Mouse (Mus musculus): ENCODE measurements around the gene Zcchc12. TPM values are rescaled to one million over a fixed set of nuclear protein-coding genes. Genes with fewer than 3 reads are reported as not detected.

Gene Zcchc12
- 1.2 and 1.3 TPM in 2 replicates for polyA plus RNA-seq (2015; fragmentation: Nextera tagmentation; extraction: Ambion mirVana)

GRCm38 (mm10) chrX:36195736-36196525 is at the start of gene Zcchc12:
Gene Zcchc12 (plus strand): TSS chrX:36195904.
- ATAC-seq = no peak
- no peak within 1 kb of the TSS for H3K4me3 ChIP-seq (ENCODE audit: low read depth, low read length)

DNA sequence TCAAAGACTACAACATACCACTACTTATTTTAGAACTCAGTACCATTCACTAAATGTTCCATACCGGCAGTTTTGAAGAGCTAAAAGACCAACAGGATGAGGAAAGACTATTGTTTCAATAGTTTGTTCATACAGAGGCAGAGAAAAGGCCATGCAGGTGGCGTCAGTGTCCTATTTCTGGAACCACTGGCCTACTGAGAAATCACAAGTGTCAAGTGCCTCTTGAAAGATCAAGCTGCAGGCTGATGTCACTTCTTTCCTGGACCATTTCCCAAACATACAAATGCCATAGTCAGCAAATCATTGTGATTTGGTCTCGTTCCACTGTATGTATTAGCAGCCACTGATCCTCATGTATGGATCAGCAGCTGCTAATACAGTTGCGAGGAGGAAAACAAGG is 49.0 kb upstream of the Zcchc12 start:
- ATAC-seq (peak; percentile 70), DNase-seq (ENCODE audit: low spot score) (peak; percentile 62)

More at GRCm38 (mm10) chrX:36195736-36196525, at the start of gene Zcchc12:
- no peak for TF ChIP-seq CTCF (IDR thresholded peaks at IDR 0.05)
- no peak for TF ChIP-seq EP300 (IDR thresholded peaks at IDR 0.05)
- Histone ChIP-seq H3K9me3 (ENCODE audit: low read length) (no peaks in the 10 kb centered on the region), H3K27ac (ENCODE audit: low read length) (no peak within 1 kb of the TSS), H3K36me3 (ENCODE audit: insufficient read depth, low read length) (no peaks in the 10 kb centered on the region), H3K9ac (replicated peaks; ENCODE audit: low read depth) (no peak within 1 kb of the TSS), H3K4me2 (replicated peaks; ENCODE audit: low read depth, low read length) (peak within 1 kb of the TSS; percentile 35), H3K4me1 (ENCODE audit: insufficient read depth, low read depth, low read length) (no peaks in the 10 kb centered on the region), H3K27me3 (replicated peaks; ENCODE audit: insufficient read depth, low read length) (no peaks in the 10 kb centered on the region)
- 19% methylated on average over 25 of the region's 28 CpGs for WGBS
- DNase-seq (ENCODE audit: low spot score) = no peak

GRCm38 (mm10) chrX:36150100-36150499 is 45.6 kb upstream of the Zcchc12 start:
- no peaks in the 10 kb centered on the region for H3K9me3 ChIP-seq (ENCODE audit: low read length)
- no peak overlapping the region for H3K4me2 ChIP-seq (replicated peaks; ENCODE audit: low read depth, low read length)
- TF ChIP-seq CTCF (IDR thresholded peaks at IDR 0.05) (peak; percentile 33; the same call in 1 of the 2 replicates), EP300 (IDR thresholded peaks at IDR 0.05) (no peak)
- no peak overlapping the region for H3K9ac ChIP-seq (replicated peaks; ENCODE audit: low read depth)
- ATAC-seq (no peak), DNase-seq (ENCODE audit: low spot score) (no peak)
- H3K4me1 ChIP-seq (ENCODE audit: insufficient read depth, low read depth, low read length) = no peaks in the 10 kb centered on the region
- H3K27ac ChIP-seq (ENCODE audit: low read length) = no peak overlapping the region
- H3K27me3 ChIP-seq (replicated peaks; ENCODE audit: insufficient read depth, low read length) = no peaks in the 10 kb centered on the region
- H3K36me3 ChIP-seq (ENCODE audit: insufficient read depth, low read length) = no peaks in the 10 kb centered on the region
- no peak overlapping the region for H3K4me3 ChIP-seq (ENCODE audit: low read depth, low read length)

More for the DNA sequence above, 49.0 kb upstream of the Zcchc12 start:
- Histone ChIP-seq H3K9ac (replicated peaks; ENCODE audit: low read depth) (no peak overlapping the region), H3K4me2 (replicated peaks; ENCODE audit: low read depth, low read length) (no peak overlapping the region), H3K9me3 (ENCODE audit: low read length) (no peaks in the 10 kb centered on the region), H3K4me3 (ENCODE audit: low read depth, low read length) (no peak overlapping the region), H3K36me3 (ENCODE audit: insufficient read depth, low read length) (no peaks in the 10 kb centered on the region), H3K4me1 (ENCODE audit: insufficient read depth, low read depth, low read length) (no peaks in the 10 kb centered on the region), H3K27me3 (replicated peaks; ENCODE audit: insufficient read depth, low read length) (no peaks in the 10 kb centered on the region), H3K27ac (ENCODE audit: low read length) (no peak overlapping the region)
- WGBS = 36% methylated on average over 4 of the region's 4 CpGs
- peak; percentile 32; the same call in 1 of the 2 replicates for TF ChIP-seq EP300 (IDR thresholded peaks at IDR 0.05)
- peak; percentile 18; the same call in 1 of the 2 replicates for TF ChIP-seq CTCF (IDR thresholded peaks at IDR 0.05)

DNA sequence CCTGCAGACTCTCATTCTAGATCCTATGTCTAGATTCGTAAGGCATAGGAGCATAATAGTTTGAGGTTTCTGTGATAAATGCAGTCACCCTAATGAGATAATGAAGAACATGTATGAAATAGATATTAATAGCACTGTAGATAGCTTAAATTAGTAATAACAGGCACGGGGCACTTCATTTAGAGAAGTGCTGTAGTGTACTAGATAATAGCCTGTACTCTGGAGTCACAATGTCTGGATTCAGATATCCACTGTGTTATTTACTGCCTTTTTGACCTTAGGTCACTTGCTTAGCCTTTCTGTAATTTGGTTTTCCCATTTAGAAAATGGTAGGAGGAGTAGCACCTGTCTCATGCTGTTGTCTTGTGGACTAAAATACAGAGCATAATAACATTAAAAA is 39.0 kb upstream of the Zcchc12 start:
- DNase-seq (ENCODE audit: low spot score) = no peak
- no peaks in the 10 kb centered on the region for H3K4me1 ChIP-seq (ENCODE audit: insufficient read depth, low read depth, low read length)
- no peak overlapping the region for H3K9ac ChIP-seq (replicated peaks; ENCODE audit: low read depth)
- no peak for TF ChIP-seq EP300 (IDR thresholded peaks at IDR 0.05)
- TF ChIP-seq CTCF (IDR thresholded peaks at IDR 0.05) = no peak
- 75% methylated on average over 2 of the region's 2 CpGs for WGBS
- H3K4me3 ChIP-seq (ENCODE audit: low read depth, low read length) = no peak overlapping the region
- no peak overlapping the region for H3K27ac ChIP-seq (ENCODE audit: low read length)
- no peaks in the 10 kb centered on the region for H3K27me3 ChIP-seq (replicated peaks; ENCODE audit: insufficient read depth, low read length)
- no peak for ATAC-seq
- H3K4me2 ChIP-seq (replicated peaks; ENCODE audit: low read depth, low read length) = no peak overlapping the region
- no peaks in the 10 kb centered on the region for H3K36me3 ChIP-seq (ENCODE audit: insufficient read depth, low read length)
- no peaks in the 10 kb centered on the region for H3K9me3 ChIP-seq (ENCODE audit: low read length)

- Histone ChIP-seq H3K27ac (ENCODE audit: low read length) (no peak overlapping the region), H3K36me3 (ENCODE audit: insufficient read depth, low read length) (no peaks in the 10 kb centered on the region), H3K4me1 (ENCODE audit: insufficient read depth, low read depth, low read length) (no peaks in the 10 kb centered on the region), H3K9ac (replicated peaks; ENCODE audit: low read depth) (no peak overlapping the region), H3K4me3 (ENCODE audit: low read depth, low read length) (no peak overlapping the region), H3K27me3 (replicated peaks; ENCODE audit: insufficient read depth, low read length) (no peaks in the 10 kb centered on the region), H3K4me2 (replicated peaks; ENCODE audit: low read depth, low read length) (no peak overlapping the region), H3K9me3 (ENCODE audit: low read length) (no peaks in the 10 kb centered on the region)
- no peak for ATAC-seq
- DNase-seq (ENCODE audit: low spot score) = no peak
- 27% methylated on average over 4 of the region's 4 CpGs for WGBS
- TF ChIP-seq EP300 (IDR thresholded peaks at IDR 0.05) = no peak
- no peak for TF ChIP-seq CTCF (IDR thresholded peaks at IDR 0.05)
These were observed 34.1 kb upstream of the Zcchc12 start for GRCm38 (mm10) chrX:36161567-36161966.

GRCm38 (mm10) chrX:36183625-36184024 is 12.1 kb upstream of the Zcchc12 start:
- TF ChIP-seq CTCF (IDR thresholded peaks at IDR 0.05) (peak; percentile 77), EP300 (IDR thresholded peaks at IDR 0.05) (no peak)
- no peak overlapping the region for H3K4me2 ChIP-seq (replicated peaks; ENCODE audit: low read depth, low read length)
- H3K9ac ChIP-seq (replicated peaks; ENCODE audit: low read depth) = no peak overlapping the region
- H3K4me3 ChIP-seq (ENCODE audit: low read depth, low read length) = no peak overlapping the region
- H3K4me1 ChIP-seq (ENCODE audit: insufficient read depth, low read depth, low read length) = no peaks in the 10 kb centered on the region
- no peak overlapping the region for H3K27ac ChIP-seq (ENCODE audit: low read length)
- H3K27me3 ChIP-seq (replicated peaks; ENCODE audit: insufficient read depth, low read length) = no peaks in the 10 kb centered on the region
- H3K36me3 ChIP-seq (ENCODE audit: insufficient read depth, low read length) = no peaks in the 10 kb centered on the region
- H3K9me3 ChIP-seq (ENCODE audit: low read length) = no peaks in the 10 kb centered on the region
- peak; percentile 65 for DNase-seq (ENCODE audit: low spot score)
- no peak for ATAC-seq
